Comparison of ENCODE assay signal across 26 mouse cellular contexts in genomic region chr15:86102308-86102707, GRCm38 (mm10). TPM values are rescaled to one million over a fixed set of nuclear protein-coding genes. Genes with fewer than 3 reads are reported as not detected.
DNase-seq lines count a peak whose midpoint lies in the region; ATAC-seq lines count a peak whose summit lies in the region.
"Had no signal": no experiment of that assay in that cellular context is flagged by ENCODE, and none has a peak within 500 bp of the region (broad histone marks: within the 10 kb centered on the region; RNA-seq: fewer than 3 reads in every experiment).

No protein-coding gene starts in this region.

- no peak overlapping the region for H3K9ac ChIP-seq in liver, embryonic 15.5 days
- H3K9ac ChIP-seq: embryonic facial prominence, embryonic 13.5 days; forebrain, embryonic 15.5 days; heart, embryonic 12.5 days; heart, embryonic 15.5 days; hindbrain, embryonic 13.5 days had no signal

- no peak for ATAC-seq in liver, embryonic 15.5 days (ENCODE audit: insufficient read depth)
- ATAC-seq: activated CD4-positive, CD25-positive, alpha-beta regulatory T cell, adult 4 months; forebrain, embryonic 15.5 days had no signal

- peak overlapping the region; percentile 96; the same call in 1 of the 2 replicates for H3K27ac ChIP-seq in liver, embryonic 15.5 days (replicated peaks)
- H3K27ac ChIP-seq: embryonic facial prominence, embryonic 10.5 days; embryonic facial prominence, embryonic 13.5 days; forebrain, embryonic 12.5 days; forebrain, embryonic 15.5 days; heart, embryonic 15.5 days; hindbrain, embryonic 10.5 days; hindbrain, embryonic 13.5 days had no signal

- peaks cover 52% of the 10 kb centered on the region for H3K4me1 ChIP-seq in liver, embryonic 15.5 days (replicated peaks)
- H3K4me1 ChIP-seq: forebrain, embryonic 15.5 days had no signal

- WGBS in liver, embryonic 15.5 days (ENCODE audit: insufficient replicate concordance): 86% methylated on average over 15 of the region's 15 CpGs

- H3K36me3 ChIP-seq in liver, embryonic 15.5 days (replicated peaks): peaks cover 18% of the 10 kb centered on the region

- no peak overlapping the region for H3K4me3 ChIP-seq in liver, embryonic 15.5 days (replicated peaks)
- H3K4me3 ChIP-seq: embryonic facial prominence, embryonic 10.5 days; embryonic facial prominence, embryonic 13.5 days; erythroblast, embryonic 14.5 days; forebrain, embryonic 12.5 days; forebrain, embryonic 15.5 days; heart, embryonic 12.5 days; heart, embryonic 15.5 days; hindbrain, embryonic 10.5 days; hindbrain, embryonic 13.5 days had no signal

- H3K27me3 ChIP-seq in liver, embryonic 15.5 days: no peaks in the 10 kb centered on the region
- H3K27me3 ChIP-seq: embryonic facial prominence, embryonic 13.5 days; forebrain, embryonic 12.5 days; forebrain, embryonic 15.5 days; heart, embryonic 12.5 days; heart, embryonic 15.5 days; hindbrain, embryonic 13.5 days had no signal

- no peaks in the 10 kb centered on the region for H3K9me3 ChIP-seq in liver, embryonic 15.5 days (replicated peaks)
- H3K9me3 ChIP-seq: embryonic facial prominence, embryonic 10.5 days; embryonic facial prominence, embryonic 13.5 days; forebrain, embryonic 12.5 days; forebrain, embryonic 15.5 days; heart, embryonic 12.5 days; heart, embryonic 15.5 days; hindbrain, embryonic 10.5 days; hindbrain, embryonic 13.5 days had no signal

- H3K4me2 ChIP-seq in liver, embryonic 15.5 days: no peak overlapping the region
- H3K4me2 ChIP-seq: embryonic facial prominence, embryonic 13.5 days; forebrain, embryonic 12.5 days; forebrain, embryonic 15.5 days; heart, embryonic 12.5 days; heart, embryonic 15.5 days; hindbrain, embryonic 13.5 days had no signal

- DNase-seq in layer of hippocampus, adult 18-20 months (ENCODE audit: low spot score in 2 of 2): peak; percentile 55 to 79
- no peak for DNase-seq in layer of hippocampus, adult 9-10 months (ENCODE audit: low spot score)
- DNase-seq in layer of hippocampus, adult 9-11 months: peak; percentile 63
- DNase-seq in layer of hippocampus, postnatal 10 days (ENCODE audit: low spot score in 2 of 2): no peak
- DNase-seq in brain, adult 2 months (ENCODE audit: low read depth, low spot score): peak; percentile 52
- no peak for DNase-seq in cerebellum, adult 8-10 months
- DNase-seq in thymus, postnatal 10 days (ENCODE audit: low spot score in 2 of 2): no peak
- DNase-seq: adrenal gland, adult 8-10 months; adrenal gland, postnatal 25 days; cerebellum, adult 18-20 months; embryo, embryonic 11 days; gastrocnemius, postnatal 25 days; heart, adult 18-20 months; heart, postnatal 10 days; heart, postnatal 36 days had no signal

RNA-seq across cellular contexts. Expression of gene Gramd4, which starts 44.8 kb away (rescaled TPM):
- total RNA-seq in layer of hippocampus, adult 18-20 months (2021): 10 to 100 TPM; 30.7 to 34.5 TPM
- total RNA-seq in layer of hippocampus, postnatal 10 days (2021): 10 to 100 TPM; 35.3 to 40.2 TPM
- polyA plus RNA-seq in liver, embryonic 15.5 days (2015; fragmentation: Nextera tagmentation; extraction: Ambion mirVana): 6.3 and 7.8 TPM in 2 replicates

Comparison
In these comparisons a context has a peak if more than half of its experiments do, and no peak if none do; other contexts are left out.
1. DNase-seq: peak in layer of hippocampus, adult 18-20 months (2 of 2), layer of hippocampus, adult 9-11 months (single experiment) and brain, adult 2 months (single experiment); none in layer of hippocampus, adult 9-10 months (single experiment), layer of hippocampus, postnatal 10 days (0 of 2), cerebellum, adult 8-10 months (single experiment) and thymus, postnatal 10 days (0 of 2).